Mouse (Mus musculus) lung, postnatal 25 days (tissue): ENCODE data around the gene Cacng6.

ENCODE experiments used
- DNase-seq: peaks from one replicate; pipeline ENCODE4 v3.0.0; 2022; ENCODE audit warnings: low spot score

The Cacng6 gene

GRCm38 (mm10) chr7:3420466-3420865 lies 3.5 kb upstream of the Cacng6 start:
- DNase-seq = no peak

- DNase-seq = no peak
Observed at GRCm38 (mm10) chr7:3421297-3421696, 2.7 kb upstream of the Cacng6 start.

- no peak for DNase-seq
Observed at GRCm38 (mm10) chr7:3422051-3422450, 1.9 kb upstream of the Cacng6 start.

GRCm38 (mm10) chr7:3423430-3423829 lies 565 bp upstream of the Cacng6 start:
- DNase-seq = no peak

GRCm38 (mm10) chr7:3425141-3425540 lies 1.1 kb downstream of the Cacng6 start:
- DNase-seq = no peak

GRCm38 (mm10) chr7:3430161-3430560 lies 6.2 kb downstream of the Cacng6 start:
- no peak for DNase-seq

- DNase-seq = no peak
Observed at GRCm38 (mm10) chr7:3432066-3432465, 8.1 kb downstream of the Cacng6 start.

- no peak for DNase-seq
Observed at GRCm38 (mm10) chr7:3437941-3438340, 13.9 kb downstream of the Cacng6 start.

- no peak for DNase-seq
Observed at GRCm38 (mm10) chr7:3439984-3440383, 16.0 kb downstream of the Cacng6 start.

- DNase-seq = no peak
Observed at GRCm38 (mm10) chr7:3440526-3440925, 16.5 kb downstream of the Cacng6 start.

- DNase-seq = peak; percentile 21
Observed at GRCm38 (mm10) chr7:3442476-3443062, 18.6 kb downstream of the Cacng6 start.

- DNase-seq = no peak
Observed at GRCm38 (mm10) chr7:3444678-3445077, 20.7 kb downstream of the Cacng6 start.

- DNase-seq = no peak
Observed at GRCm38 (mm10) chr7:3446584-3446983, 22.6 kb downstream of the Cacng6 start.

GRCm38 (mm10) chr7:3447026-3447425 lies 23.0 kb downstream of the Cacng6 start:
- no peak for DNase-seq

GRCm38 (mm10) chr7:3448737-3449454 lies 24.9 kb downstream of the Cacng6 start:
- DNase-seq = peak; percentile 51

GRCm38 (mm10) chr7:3450671-3451070 lies 26.7 kb downstream of the Cacng6 start:
- DNase-seq = no peak

GRCm38 (mm10) chr7:3451161-3451560 lies 27.2 kb downstream of the Cacng6 start:
- no peak for DNase-seq

- DNase-seq = no peak
Observed at GRCm38 (mm10) chr7:3452821-3453485, 29.0 kb downstream of the Cacng6 start.

GRCm38 (mm10) chr7:3453486-3454183 lies 29.6 kb downstream of the Cacng6 start:
- no peak for DNase-seq

GRCm38 (mm10) chr7:3457111-3457840 lies 33.3 kb downstream of the Cacng6 start:
- DNase-seq = no peak

- no peak for DNase-seq
Observed at GRCm38 (mm10) chr7:3457841-3458217, 33.8 kb downstream of the Cacng6 start.

- no peak for DNase-seq
Observed at GRCm38 (mm10) chr7:3460261-3460660, 36.3 kb downstream of the Cacng6 start.
